Mouse (Mus musculus) embryonic facial prominence, embryonic 15.5 days (tissue): ENCODE measurements at regions not wholly inside any gene's neighbourhood (a gene's known extent, or its start where the extent isn't known, plus 50 kb on each side); places are given as distances from the start of the nearest gene placed in this dataset.

Source experiments
- ATAC-seq: fragments of 200-750 bp; cut with Nextera tagmentation; 2 replicates; pipeline ENCODE4 v1.8.0; 2017; ENCODE audit warnings: low read depth, moderate TSS enrichment; ENCODE audit not compliant: insufficient number of reproducible peaks, low FRiP score, low TSS enrichment
- H3K27ac ChIP-seq: fragments of 300-500 bp; sonication (generic); replicated peaks from 2 replicates; pipeline ENCODE4 v1.5.1; 2015; ENCODE audit warnings: mild to moderate bottlenecking, inconsistent platforms
- H3K27me3 ChIP-seq: fragments of 300-500 bp; sonication (generic); 2 replicates; pipeline ENCODE4 v1.6.1; 2015; ENCODE audit warnings: inconsistent platforms
- H3K36me3 ChIP-seq: fragments of 300-500 bp; sonication (generic); 2 replicates; pipeline ENCODE4 v1.6.1; 2015; ENCODE audit warnings: mild to moderate bottlenecking, inconsistent platforms
- H3K4me1 ChIP-seq: fragments of 300-500 bp; sonication (generic); 2 replicates; pipeline ENCODE4 v1.6.1; 2015; ENCODE audit warnings: inconsistent platforms
- H3K4me2 ChIP-seq: fragments of 300-500 bp; sonication (generic); replicated peaks from 2 replicates; pipeline ENCODE4 v1.6.1; 2015; ENCODE audit warnings: mild to moderate bottlenecking, inconsistent platforms
- H3K4me3 ChIP-seq: fragments of 300-500 bp; sonication (generic); replicated peaks from 2 replicates; pipeline ENCODE4 v1.5.1; 2015; ENCODE audit warnings: mild to moderate bottlenecking, inconsistent platforms
- H3K9ac ChIP-seq: fragments of 300-500 bp; sonication (generic); 2 replicates; pipeline ENCODE4 v1.6.1; 2015; ENCODE audit warnings: inconsistent platforms
- H3K9me3 ChIP-seq: fragments of 300-500 bp; sonication (generic); replicated peaks from 2 replicates; pipeline ENCODE4 v1.6.1; 2016; ENCODE audit warnings: inconsistent platforms
- WGBS: fragments of 180-500 bp; shearing (Covaris S2); methylation state at CpG from one replicate; pipeline ENCODE4 v1.1.7; 2015; 5-methylcytosine and 5-hydroxymethylcytosine counted together

- Histone ChIP-seq H3K36me3 (no peaks in the 10 kb centered on the region), H3K27ac (no peak overlapping the region), H3K9ac (no peak overlapping the region), H3K9me3 (no peaks in the 10 kb centered on the region), H3K27me3 (no peaks in the 10 kb centered on the region), H3K4me3 (no peak overlapping the region), H3K4me2 (no peak overlapping the region), H3K4me1 (no peaks in the 10 kb centered on the region)
- ATAC-seq, result no peak
- WGBS, result 38% methylated on average over 11 of the region's 13 CpGs
Measured at GRCm38 (mm10) chr3:130794142-130794925, 64.1 kb upstream of the Rpl34 start.

GRCm38 (mm10) chr3:130780706-130781240 lies 50.6 kb upstream of the Rpl34 start:
- Histone ChIP-seq H3K4me1 (no peaks in the 10 kb centered on the region), H3K27ac (no peak overlapping the region), H3K4me2 (no peak overlapping the region), H3K4me3 (no peak overlapping the region), H3K36me3 (no peaks in the 10 kb centered on the region), H3K9ac (no peak overlapping the region), H3K27me3 (no peaks in the 10 kb centered on the region), H3K9me3 (no peaks in the 10 kb centered on the region)
- WGBS, result 64% methylated on average over 11 of the region's 11 CpGs
- ATAC-seq, result no peak
